Mouse (Mus musculus): ENCODE data around the gene Fancd2. TPM values are rescaled to one million over a fixed set of nuclear protein-coding genes. Genes with fewer than 3 reads are reported as not detected.

Fancd2 gene
- total RNA-seq, 2 experiments from 2014 or later: 1.4 to 2.3 TPM

GRCm38 (mm10) chr6:113604432-113605223, 73.1 kb downstream of the Fancd2 start, which contains the start of gene Brk1:
TSS of gene Brk1 (plus strand) at chr6:113604772.
- DNase-seq (ENCODE audit: extremely low spot score in 1 of 2, low spot score in 1 of 2): peak; percentile 84 to 88

- DNase-seq (ENCODE audit: extremely low spot score in 1 of 2, low spot score in 1 of 2): no peak
Measured at GRCm38 (mm10) chr6:113605224-113605545, 73.7 kb downstream of the Fancd2 start.

GRCm38 (mm10) chr6:113608871-113609270, 77.4 kb downstream of the Fancd2 start:
- DNase-seq (ENCODE audit: extremely low spot score in 1 of 2, low spot score in 1 of 2): no peak

- no peak for DNase-seq (ENCODE audit: extremely low spot score in 1 of 2, low spot score in 1 of 2)
Measured at GRCm38 (mm10) chr6:113609293-113609692, 77.8 kb downstream of the Fancd2 start.

GRCm38 (mm10) chr6:113612258-113612969, 80.9 kb downstream of the Fancd2 start:
- no peak for DNase-seq (ENCODE audit: extremely low spot score in 1 of 2, low spot score in 1 of 2)

GRCm38 (mm10) chr6:113614152-113614551, 82.7 kb downstream of the Fancd2 start:
- no peak for DNase-seq (ENCODE audit: extremely low spot score in 1 of 2, low spot score in 1 of 2)

- no peak for DNase-seq (ENCODE audit: extremely low spot score in 1 of 2, low spot score in 1 of 2)
Measured at GRCm38 (mm10) chr6:113614997-113615396, 83.5 kb downstream of the Fancd2 start.

- no peak for DNase-seq (ENCODE audit: extremely low spot score in 1 of 2, low spot score in 1 of 2)
Measured at GRCm38 (mm10) chr6:113615489-113615888, 84.0 kb downstream of the Fancd2 start.

- DNase-seq (ENCODE audit: extremely low spot score in 1 of 2, low spot score in 1 of 2): no peak
Measured at GRCm38 (mm10) chr6:113623386-113623785, 91.9 kb downstream of the Fancd2 start.

- DNase-seq (ENCODE audit: extremely low spot score in 1 of 2, low spot score in 1 of 2): peak; percentile 73 to 80
Measured at GRCm38 (mm10) chr6:113623941-113624751, 92.7 kb downstream of the Fancd2 start, which contains the start of gene Vhl. TSS of gene Vhl (plus strand) at chr6:113623959.

- DNase-seq (ENCODE audit: extremely low spot score in 1 of 2, low spot score in 1 of 2): no peak
Measured at GRCm38 (mm10) chr6:113624989-113625770, 93.7 kb downstream of the Fancd2 start.

- DNase-seq (ENCODE audit: extremely low spot score in 1 of 2, low spot score in 1 of 2): no peak
Measured at GRCm38 (mm10) chr6:113630322-113630721, 98.8 kb downstream of the Fancd2 start.

- DNase-seq (ENCODE audit: extremely low spot score in 1 of 2, low spot score in 1 of 2): no peak
Measured at GRCm38 (mm10) chr6:113632863-113633262, 101.4 kb downstream of the Fancd2 start.

- peak; percentile 84 to 95 for DNase-seq (ENCODE audit: extremely low spot score in 1 of 2, low spot score in 1 of 2)
Measured at GRCm38 (mm10) chr6:113638302-113639040, 107.0 kb downstream of the Fancd2 start, which contains the start of gene Irak2. TSS of gene Irak2 (plus strand) at chr6:113638467.

GRCm38 (mm10) chr6:113639201-113639600, 107.7 kb downstream of the Fancd2 start:
- no peak for DNase-seq (ENCODE audit: extremely low spot score in 1 of 2, low spot score in 1 of 2)

- DNase-seq (ENCODE audit: extremely low spot score in 1 of 2, low spot score in 1 of 2): no peak
Measured at GRCm38 (mm10) chr6:113642605-113643004, 111.1 kb downstream of the Fancd2 start.

- no peak for DNase-seq (ENCODE audit: extremely low spot score in 1 of 2, low spot score in 1 of 2)
Measured at GRCm38 (mm10) chr6:113643021-113643420, 111.5 kb downstream of the Fancd2 start.

GRCm38 (mm10) chr6:113643967-113644366, 112.5 kb downstream of the Fancd2 start:
- DNase-seq (ENCODE audit: extremely low spot score in 1 of 2, low spot score in 1 of 2): no peak

- DNase-seq (ENCODE audit: extremely low spot score in 1 of 2, low spot score in 1 of 2): no peak
Measured at GRCm38 (mm10) chr6:113644808-113645207, 113.3 kb downstream of the Fancd2 start.

Measured in layer of hippocampus, postnatal 25 days (tissue).